Mouse (Mus musculus) left cerebral cortex, adult 9 months (tissue): Measurements from ENCODE around the gene Zfp108.

Source experiments
- DNase-seq, 2 experiments: peaks; one replicate each; pipeline ENCODE4 v3.0.0; 2022; ENCODE audit warnings: low spot score in 2 of 2

Gene Zfp108

GRCm38 (mm10) chr7:24286090-24286489 lies 31.5 kb downstream of the Zfp108 start:
- no peak for DNase-seq

GRCm38 (mm10) chr7:24286916-24287315 lies 32.3 kb downstream of the Zfp108 start:
- DNase-seq = no peak

GRCm38 (mm10) chr7:24287670-24288069 lies 33.1 kb downstream of the Zfp108 start:
- DNase-seq = no peak

GRCm38 (mm10) chr7:24288512-24288911 lies 33.9 kb downstream of the Zfp108 start:
- DNase-seq = no peak

GRCm38 (mm10) chr7:24290106-24290693 lies 35.6 kb downstream of the Zfp108 start:
- no peak for DNase-seq

GRCm38 (mm10) chr7:24291387-24292090 lies 36.9 kb downstream of the Zfp108 start:
- DNase-seq = no peak

GRCm38 (mm10) chr7:24293061-24293851 lies 38.7 kb downstream of the Zfp108 start:
- no peak for DNase-seq

- no peak for DNase-seq
Measured at GRCm38 (mm10) chr7:24294763-24295162, 40.2 kb downstream of the Zfp108 start.

GRCm38 (mm10) chr7:24295376-24295775 lies 40.8 kb downstream of the Zfp108 start:
- DNase-seq = no peak

GRCm38 (mm10) chr7:24296386-24296785 lies 41.8 kb downstream of the Zfp108 start:
- no peak for DNase-seq

- DNase-seq = no peak
Measured at GRCm38 (mm10) chr7:24297361-24298095, 42.9 kb downstream of the Zfp108 start.

- DNase-seq = no peak
Measured at GRCm38 (mm10) chr7:24298635-24298972, 44.0 kb downstream of the Zfp108 start.

GRCm38 (mm10) chr7:24298973-24299708 lies 44.5 kb downstream of the Zfp108 start:
- peak; percentile 85 to 92 for DNase-seq

- peak in 1 of 2 experiments; percentile 33 for DNase-seq
Measured at GRCm38 (mm10) chr7:24299823-24300481, 45.4 kb downstream of the Zfp108 start.

GRCm38 (mm10) chr7:24300771-24301282 lies 46.2 kb downstream of the Zfp108 start, which contains the start of gene Zfp61:
Gene Zfp61 (minus strand): TSS chr7:24301232.
- no peak for DNase-seq
